Mouse (Mus musculus): Measurements from ENCODE around the gene Rpl24. TPM values are rescaled to one million over a fixed set of nuclear protein-coding genes. Genes with fewer than 3 reads are reported as not detected.
A peak's percentile ranks its signal among the peaks of the same experiment; 100 is the strongest.

The Rpl24 gene
- polyA plus RNA-seq, 1 experiment from 2014 or later = 436 TPM

DNA sequence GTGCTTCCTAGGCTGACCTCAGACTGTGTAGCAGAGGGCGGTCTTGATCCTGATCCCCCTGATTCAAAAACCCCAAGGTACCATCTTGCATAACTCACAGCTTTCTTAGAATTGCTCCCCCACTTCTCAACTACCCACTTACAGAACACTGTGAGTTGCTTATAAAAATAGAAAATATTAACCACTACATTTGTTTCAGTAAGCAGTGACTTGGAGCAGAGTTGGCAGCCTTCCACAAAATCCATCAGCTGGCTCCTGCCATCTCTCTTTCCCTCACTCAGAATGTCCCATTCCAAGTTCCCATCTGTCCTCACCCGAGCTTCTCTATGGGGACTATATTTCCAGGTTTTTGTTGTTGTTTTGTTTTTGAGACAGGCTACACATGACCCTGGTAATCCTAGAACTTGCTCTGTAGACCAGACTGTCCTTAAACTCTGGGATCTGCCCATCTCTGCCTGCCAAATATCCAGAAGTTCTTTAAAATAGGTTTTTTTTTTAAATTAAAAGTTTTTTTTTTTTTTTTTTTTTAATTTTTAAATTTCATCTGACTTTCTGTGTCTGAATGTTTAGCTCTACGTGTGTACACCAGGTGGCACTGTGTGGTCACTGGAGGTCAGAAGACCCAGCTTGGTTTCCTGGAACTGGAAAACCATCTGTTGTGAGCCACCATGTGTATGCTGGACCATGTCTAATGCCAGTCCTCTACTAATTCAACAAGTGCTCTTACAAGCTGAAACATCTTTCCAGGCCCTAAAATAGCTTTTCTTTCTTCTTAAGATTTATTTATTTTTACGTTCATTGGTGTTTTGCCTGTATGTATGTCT lies 1.7 kb upstream of the Rpl24 start:
- no peaks in the 10 kb centered on the region for H3K9me3 ChIP-seq (replicated peaks; ENCODE audit: control insufficient read depth, low read length, poor library complexity, severe bottlenecking)
- H3K27me3 ChIP-seq (ENCODE audit: control insufficient read depth, insufficient read depth, low read depth, low read length) = no peaks in the 10 kb centered on the region
- H3K27ac ChIP-seq (ENCODE audit: low read length) = no peak overlapping the region
- no peak overlapping the region for H3K9ac ChIP-seq (ENCODE audit: low read depth, low read length)
- 68% methylated on average over 4 of the region's 4 CpGs for WGBS
- H3K36me3 ChIP-seq (ENCODE audit: control insufficient read depth, insufficient read depth, low read length) = no peaks in the 10 kb centered on the region
- no peak overlapping the region for H3K4me2 ChIP-seq (ENCODE audit: low read length)
- H3K4me3 ChIP-seq (ENCODE audit: low read depth, low read length) = no peak overlapping the region
- ATAC-seq = no peak
- H3K4me1 ChIP-seq (ENCODE audit: control insufficient read depth, insufficient read depth, low read length) = peaks cover 10% of the 10 kb centered on the region

DNA sequence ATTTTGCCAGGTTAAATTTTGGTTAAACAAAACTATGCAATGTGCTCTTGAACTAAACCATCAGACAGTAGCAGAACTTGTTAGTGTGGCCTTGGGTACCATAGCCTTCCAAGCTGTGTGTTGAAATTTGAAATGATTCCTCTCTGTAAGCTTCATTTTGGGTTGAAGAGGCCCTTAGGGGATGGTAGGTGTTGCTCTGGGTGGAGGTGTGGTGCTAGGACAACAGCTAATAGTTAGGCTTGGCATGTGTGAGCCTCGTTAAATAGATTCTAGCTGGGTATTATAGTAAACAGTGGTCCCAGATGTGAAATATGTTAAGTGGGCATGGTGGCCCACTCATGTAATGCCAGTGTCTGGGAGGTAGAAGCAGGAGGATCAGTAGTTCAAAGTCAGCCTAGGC lies 1.1 kb downstream of the Rpl24 start:
- peaks cover 17% of the 10 kb centered on the region for H3K36me3 ChIP-seq (ENCODE audit: control insufficient read depth, insufficient read depth, low read length)
- 24% methylated on average over 1 of the region's 1 CpGs for WGBS
- H3K27me3 ChIP-seq (ENCODE audit: control insufficient read depth, insufficient read depth, low read depth, low read length) = no peaks in the 10 kb centered on the region
- H3K9ac ChIP-seq (ENCODE audit: low read depth, low read length) = peak overlapping the region; percentile 95
- H3K27ac ChIP-seq (ENCODE audit: low read length) = no peak overlapping the region
- ATAC-seq = no peak
- peak overlapping the region; percentile 88 for H3K4me2 ChIP-seq (ENCODE audit: low read length)
- H3K4me3 ChIP-seq (ENCODE audit: low read depth, low read length) = peak overlapping the region; percentile 81
- no peaks in the 10 kb centered on the region for H3K9me3 ChIP-seq (replicated peaks; ENCODE audit: control insufficient read depth, low read length, poor library complexity, severe bottlenecking)
- peaks cover 10% of the 10 kb centered on the region for H3K4me1 ChIP-seq (ENCODE audit: control insufficient read depth, insufficient read depth, low read length)

DNA sequence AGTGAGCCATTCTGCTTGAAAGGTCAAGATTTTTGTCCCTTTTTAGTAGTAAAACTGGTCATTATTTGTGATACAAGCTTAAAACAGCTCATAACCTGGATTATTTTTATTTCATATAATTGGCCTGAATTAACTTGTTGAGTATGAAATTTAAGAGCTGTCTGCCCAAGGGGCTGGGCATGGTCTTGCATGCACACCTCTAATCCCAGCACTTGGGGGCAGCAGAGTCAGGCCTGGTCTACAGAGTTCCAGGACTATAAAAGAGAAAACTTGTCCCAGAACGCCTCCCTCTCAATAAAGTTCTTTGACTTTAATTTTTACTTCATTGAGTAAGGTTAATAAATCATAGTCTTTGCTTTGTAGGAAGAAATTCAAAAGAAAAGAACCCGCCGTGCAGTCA lies 3.1 kb downstream of the Rpl24 start:
- Histone ChIP-seq H3K4me2 (ENCODE audit: low read length) (no peak overlapping the region), H3K9ac (ENCODE audit: low read depth, low read length) (no peak overlapping the region), H3K4me1 (ENCODE audit: control insufficient read depth, insufficient read depth, low read length) (peaks cover 14% of the 10 kb centered on the region), H3K27me3 (ENCODE audit: control insufficient read depth, insufficient read depth, low read depth, low read length) (no peaks in the 10 kb centered on the region), H3K27ac (ENCODE audit: low read length) (no peak overlapping the region), H3K4me3 (ENCODE audit: low read depth, low read length) (no peak overlapping the region), H3K36me3 (ENCODE audit: control insufficient read depth, insufficient read depth, low read length) (peaks cover 17% of the 10 kb centered on the region), H3K9me3 (replicated peaks; ENCODE audit: control insufficient read depth, low read length, poor library complexity, severe bottlenecking) (no peaks in the 10 kb centered on the region)
- ATAC-seq = no peak
- 85% methylated on average over 3 of the region's 3 CpGs for WGBS

DNA sequence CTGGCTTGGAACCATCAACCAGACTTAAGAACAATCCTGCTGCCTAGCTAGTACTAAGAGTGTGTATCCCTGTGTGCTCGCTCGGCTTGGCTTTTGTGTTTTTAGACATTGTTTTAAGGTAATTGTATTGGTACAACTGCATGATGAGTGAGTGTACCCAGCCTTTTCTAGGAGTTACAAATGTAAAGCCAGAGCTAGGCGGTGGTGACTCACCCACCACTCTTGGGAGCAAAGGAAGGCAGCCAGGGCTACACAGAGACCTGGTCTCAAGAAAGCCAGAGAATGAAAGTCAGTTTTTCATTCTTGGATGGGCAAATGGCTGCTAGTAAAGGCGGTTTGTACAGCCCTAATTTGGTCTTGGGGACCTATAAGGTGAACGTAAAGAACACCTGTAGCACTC lies 4.3 kb downstream of the Rpl24 start:
- no peak for ATAC-seq
- peaks cover 17% of the 10 kb centered on the region for H3K36me3 ChIP-seq (ENCODE audit: control insufficient read depth, insufficient read depth, low read length)
- no peak overlapping the region for H3K4me3 ChIP-seq (ENCODE audit: low read depth, low read length)
- no peak overlapping the region for H3K27ac ChIP-seq (ENCODE audit: low read length)
- H3K27me3 ChIP-seq (ENCODE audit: control insufficient read depth, insufficient read depth, low read depth, low read length) = no peaks in the 10 kb centered on the region
- H3K4me1 ChIP-seq (ENCODE audit: control insufficient read depth, insufficient read depth, low read length) = peaks cover 20% of the 10 kb centered on the region
- H3K4me2 ChIP-seq (ENCODE audit: low read length) = no peak overlapping the region
- H3K9ac ChIP-seq (ENCODE audit: low read depth, low read length) = no peak overlapping the region
- no peaks in the 10 kb centered on the region for H3K9me3 ChIP-seq (replicated peaks; ENCODE audit: control insufficient read depth, low read length, poor library complexity, severe bottlenecking)
- WGBS = 94% methylated on average over 5 of the region's 5 CpGs

DNA sequence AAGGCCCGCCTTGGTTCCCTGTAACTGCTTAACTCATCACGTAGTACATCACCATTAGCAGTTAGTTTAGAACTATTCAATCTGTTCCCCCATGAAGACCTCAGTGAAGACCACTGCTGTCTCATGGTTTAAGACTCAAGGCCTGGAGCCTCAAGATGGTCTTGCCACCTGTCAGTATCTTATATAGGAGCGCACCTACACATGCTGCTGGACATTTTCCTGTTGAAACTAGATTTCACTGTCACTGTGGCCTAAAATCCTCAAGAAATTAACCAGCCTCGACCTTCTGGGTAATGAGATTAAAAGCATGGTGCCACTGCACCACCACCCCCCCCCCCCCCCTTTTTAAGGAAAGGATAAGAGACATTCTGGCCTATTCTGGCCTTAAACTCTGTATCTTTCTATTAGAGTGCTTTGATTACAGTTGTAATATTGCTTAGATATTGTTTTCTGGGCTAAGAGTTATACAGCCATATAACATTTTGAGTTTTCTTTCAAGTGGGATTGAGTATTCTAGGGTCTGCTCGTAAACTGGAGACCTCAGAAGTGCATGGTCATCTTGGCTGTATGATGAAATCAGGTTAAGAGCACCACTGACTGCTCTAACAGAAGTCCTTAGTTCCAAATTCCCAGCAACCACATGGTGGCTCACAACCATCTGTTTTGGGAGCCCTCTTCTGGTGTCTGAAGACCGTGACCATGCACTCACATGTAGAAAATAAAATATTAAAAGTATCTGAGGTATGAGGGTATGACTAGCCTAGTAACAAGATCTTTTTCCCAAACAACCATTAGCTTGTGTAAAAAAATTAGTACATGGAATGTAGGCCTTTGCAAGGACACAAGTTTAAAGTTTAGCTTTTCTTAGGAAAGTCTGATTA lies 5.9 kb downstream of the Rpl24 start:
- H3K9ac ChIP-seq (ENCODE audit: low read depth, low read length) = no peak overlapping the region
- H3K4me1 ChIP-seq (ENCODE audit: control insufficient read depth, insufficient read depth, low read length) = peaks cover 28% of the 10 kb centered on the region
- no peaks in the 10 kb centered on the region for H3K9me3 ChIP-seq (replicated peaks; ENCODE audit: control insufficient read depth, low read length, poor library complexity, severe bottlenecking)
- no peak for ATAC-seq
- H3K27ac ChIP-seq (ENCODE audit: low read length) = no peak overlapping the region
- no peak overlapping the region for H3K4me2 ChIP-seq (ENCODE audit: low read length)
- 75% methylated on average over 6 of the region's 6 CpGs for WGBS
- H3K4me3 ChIP-seq (ENCODE audit: low read depth, low read length) = no peak overlapping the region
- H3K27me3 ChIP-seq (ENCODE audit: control insufficient read depth, insufficient read depth, low read depth, low read length) = no peaks in the 10 kb centered on the region
- H3K36me3 ChIP-seq (ENCODE audit: control insufficient read depth, insufficient read depth, low read length) = peaks cover 17% of the 10 kb centered on the region

DNA sequence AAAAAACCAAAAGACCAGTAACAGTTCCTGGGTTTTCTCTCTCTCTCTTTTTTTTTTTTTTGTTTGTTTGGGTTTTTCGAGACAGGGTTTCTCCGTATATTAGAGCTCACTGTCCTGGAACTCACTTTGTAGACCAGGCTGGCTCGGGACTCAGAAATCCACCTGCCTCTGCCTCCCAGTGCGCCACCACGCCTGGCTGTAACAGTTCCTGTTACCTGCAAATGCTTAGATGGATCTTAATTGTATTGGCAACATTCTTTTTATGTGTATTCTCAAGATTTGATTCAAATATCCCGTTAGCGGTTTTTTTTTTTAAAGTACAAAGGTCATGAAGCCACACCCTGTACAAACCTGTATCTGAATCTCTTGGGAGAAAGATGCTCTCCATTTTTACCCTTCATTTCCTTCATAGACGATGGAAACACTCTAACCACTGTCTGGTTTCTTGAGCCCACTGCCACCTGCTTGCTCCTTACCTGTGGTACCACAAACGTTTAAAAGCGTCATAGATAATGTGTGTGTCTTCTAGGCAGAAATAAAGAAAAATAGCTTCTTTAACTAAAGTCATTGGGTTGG lies 6.6 kb downstream of the Rpl24 start:
- Histone ChIP-seq H3K9me3 (replicated peaks; ENCODE audit: control insufficient read depth, low read length, poor library complexity, severe bottlenecking) (no peaks in the 10 kb centered on the region), H3K36me3 (ENCODE audit: control insufficient read depth, insufficient read depth, low read length) (peaks cover 17% of the 10 kb centered on the region), H3K4me1 (ENCODE audit: control insufficient read depth, insufficient read depth, low read length) (peaks cover 22% of the 10 kb centered on the region), H3K4me2 (ENCODE audit: low read length) (peak overlapping the region; percentile 68), H3K4me3 (ENCODE audit: low read depth, low read length) (peak overlapping the region; percentile 99; the same call in 1 of the 2 replicates), H3K27ac (ENCODE audit: low read length) (peak overlapping the region; percentile 70), H3K27me3 (ENCODE audit: control insufficient read depth, insufficient read depth, low read depth, low read length) (no peaks in the 10 kb centered on the region), H3K9ac (ENCODE audit: low read depth, low read length) (peak overlapping the region; percentile 50; the same call in 1 of the 2 replicates)
- no peak for ATAC-seq
- WGBS = 55% methylated on average over 10 of the region's 10 CpGs

DNA sequence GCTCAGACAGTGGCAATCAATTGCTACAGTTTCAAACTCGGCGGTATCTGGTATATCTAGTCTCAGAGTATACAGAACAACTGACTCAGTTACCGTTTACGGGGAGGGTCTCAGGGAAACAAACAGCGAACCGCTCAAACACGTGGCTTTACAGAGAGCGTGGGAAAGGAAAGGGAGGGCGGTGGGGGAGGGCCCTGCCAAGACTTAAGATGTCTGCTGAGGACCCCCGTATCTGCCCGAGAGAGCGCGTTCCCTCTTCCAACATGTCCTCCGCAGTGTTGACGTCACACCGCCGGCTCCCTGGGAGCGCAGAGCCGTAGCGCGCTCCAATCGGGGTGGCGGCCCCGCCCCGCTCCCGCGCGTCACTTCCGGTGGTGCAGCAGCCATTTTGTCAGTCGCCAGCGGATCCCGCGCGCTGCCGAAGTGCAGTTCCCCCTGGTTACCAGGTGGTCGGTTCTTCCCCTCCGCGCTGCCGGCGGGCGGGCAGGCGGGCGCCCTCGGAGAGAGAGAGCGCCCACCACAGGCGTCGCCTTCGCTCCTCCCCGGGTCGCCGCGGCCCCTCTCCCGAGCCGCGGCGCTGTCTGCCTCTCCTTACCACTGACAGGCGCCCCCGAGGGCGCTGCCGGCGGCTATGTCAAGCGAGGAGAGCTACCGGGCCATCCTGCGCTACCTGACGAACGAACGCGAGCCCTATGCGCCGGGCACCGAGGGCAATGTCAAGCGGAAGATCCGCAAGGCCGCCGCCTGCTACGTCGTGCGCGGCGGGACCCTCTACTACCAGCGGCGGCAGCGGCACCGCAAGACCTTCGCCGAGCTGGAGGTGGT lies 7.6 kb downstream of the Rpl24 start, which contains the start of gene Zbtb11:
Gene Zbtb11, plus strand, starts transcription at position 453 of the 825 bp plus-strand sequence.
- WGBS = under 1% methylated on average over 78 of the region's 86 CpGs
- peaks cover 22% of the 10 kb centered on the region for H3K4me1 ChIP-seq (ENCODE audit: control insufficient read depth, insufficient read depth, low read length)
- H3K9me3 ChIP-seq (replicated peaks; ENCODE audit: control insufficient read depth, low read length, poor library complexity, severe bottlenecking) = no peaks in the 10 kb centered on the region
- no peaks in the 10 kb centered on the region for H3K27me3 ChIP-seq (ENCODE audit: control insufficient read depth, insufficient read depth, low read depth, low read length)
- H3K9ac ChIP-seq (ENCODE audit: low read depth, low read length) = peak within 1 kb of the TSS; percentile 95
- peaks cover 17% of the 10 kb centered on the region for H3K36me3 ChIP-seq (ENCODE audit: control insufficient read depth, insufficient read depth, low read length)
- peak within 1 kb of the TSS; percentile 68 for H3K4me2 ChIP-seq (ENCODE audit: low read length)
- H3K27ac ChIP-seq (ENCODE audit: low read length) = peak within 1 kb of the TSS; percentile 92
- H3K4me3 ChIP-seq (ENCODE audit: low read depth, low read length) = peak within 1 kb of the TSS; percentile 99
- ATAC-seq = peak; percentile 99

DNA sequence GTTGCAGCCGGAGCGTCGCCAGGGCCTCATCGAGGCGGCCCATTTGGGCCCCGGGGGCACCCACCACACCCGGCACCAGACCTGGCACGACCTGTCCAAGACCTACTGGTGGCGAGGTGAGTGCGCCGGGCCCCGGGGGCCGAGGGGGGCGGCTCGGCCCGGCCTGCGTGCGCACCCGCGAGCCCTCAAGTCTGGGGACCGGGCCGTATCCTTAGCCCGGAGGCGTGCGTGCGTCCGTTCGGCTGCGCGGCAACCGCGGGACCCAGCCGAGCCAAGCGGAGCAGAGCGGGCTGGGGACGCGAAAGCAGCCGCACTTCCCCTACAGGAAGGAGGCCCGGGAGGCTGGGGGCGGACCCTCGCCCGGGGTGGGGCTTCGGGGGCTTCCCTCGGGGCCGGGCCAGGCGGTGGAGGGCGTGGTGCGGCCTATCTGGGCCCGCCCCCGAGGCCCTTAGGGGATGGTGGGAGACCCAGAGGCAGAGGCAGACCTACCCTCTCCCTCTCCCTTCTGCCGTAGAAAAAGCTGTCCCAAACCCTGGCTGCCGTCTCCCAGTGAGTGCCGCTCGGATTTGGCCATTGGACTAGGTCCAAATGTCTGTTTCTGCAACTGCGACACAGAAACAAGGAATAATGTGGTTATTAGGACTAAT lies 8.3 kb downstream of the Rpl24 start:
- Histone ChIP-seq H3K4me2 (ENCODE audit: low read length) (peak overlapping the region; percentile 68), H3K27ac (ENCODE audit: low read length) (peak overlapping the region; percentile 92), H3K9ac (ENCODE audit: low read depth, low read length) (peak overlapping the region; percentile 95), H3K4me3 (ENCODE audit: low read depth, low read length) (peak overlapping the region; percentile 99), H3K4me1 (ENCODE audit: control insufficient read depth, insufficient read depth, low read length) (peaks cover 22% of the 10 kb centered on the region), H3K27me3 (ENCODE audit: control insufficient read depth, insufficient read depth, low read depth, low read length) (no peaks in the 10 kb centered on the region), H3K36me3 (ENCODE audit: control insufficient read depth, insufficient read depth, low read length) (peaks cover 17% of the 10 kb centered on the region), H3K9me3 (replicated peaks; ENCODE audit: control insufficient read depth, low read length, poor library complexity, severe bottlenecking) (no peaks in the 10 kb centered on the region)
- 0% methylated on average over 53 of the region's 55 CpGs for WGBS
- peak; percentile 67 for ATAC-seq
